Mouse (Mus musculus) MEL-GATA-1-ER (cell line): ENCODE measurements around the gene Myo1b.

ENCODE experiments used
- DNase-seq: peaks from one replicate; pipeline ENCODE4 v3.0.0-alpha.2; 2012; ENCODE audit warnings: low read depth; ENCODE audit errors: extremely low read depth

The Myo1b gene

GRCm38 (mm10) chr1:51915576-51916156 is at the start of gene Myo1b:
Myo1b (minus strand) TSS chr1:51916071.
- DNase-seq = no peak

- DNase-seq = no peak
These were observed 48.8 kb upstream of the Myo1b start for GRCm38 (mm10) chr1:51964647-51965046.

DNA sequence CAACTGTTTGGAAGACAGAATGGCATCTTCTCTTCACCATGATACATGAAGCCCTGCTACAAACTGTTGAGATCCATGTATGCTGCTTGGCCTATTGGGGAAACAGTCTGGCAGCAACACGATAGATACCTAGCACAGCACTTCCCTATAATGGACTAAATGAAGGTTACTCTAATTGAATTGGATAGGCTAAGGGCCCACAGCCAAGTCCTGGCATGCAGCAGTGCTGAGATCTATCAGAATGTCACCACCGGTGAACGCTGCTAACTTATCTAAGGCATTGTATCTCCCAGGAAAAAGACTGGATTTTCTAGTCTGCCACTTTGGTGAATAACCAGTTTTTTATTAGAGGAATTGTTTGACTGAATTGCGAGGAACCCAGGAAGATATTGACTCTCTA is 31.2 kb upstream of the Myo1b start:
- no peak for DNase-seq

GRCm38 (mm10) chr1:51944755-51945154 is 28.9 kb upstream of the Myo1b start:
- DNase-seq = peak; percentile 23

DNA sequence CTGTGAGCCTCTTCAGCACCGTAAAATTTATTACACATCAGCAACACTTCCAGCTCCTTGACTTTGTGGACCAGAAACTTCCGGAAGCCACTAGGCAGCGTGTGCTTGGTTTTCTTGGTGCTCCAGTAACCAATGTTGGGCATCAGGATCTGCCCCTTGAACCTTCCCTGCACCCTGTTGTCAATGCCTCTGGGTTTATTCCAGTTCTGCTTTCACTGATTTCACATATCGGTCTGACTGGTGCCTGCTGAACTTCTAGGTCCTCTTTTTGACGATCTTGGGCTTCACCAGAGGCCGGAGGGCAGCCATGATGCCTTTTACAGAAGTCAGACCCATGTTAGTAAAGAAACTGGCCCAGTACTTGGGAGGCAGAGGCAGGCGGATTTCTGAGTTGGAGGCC is 22.5 kb upstream of the Myo1b start:
- no peak for DNase-seq

DNA sequence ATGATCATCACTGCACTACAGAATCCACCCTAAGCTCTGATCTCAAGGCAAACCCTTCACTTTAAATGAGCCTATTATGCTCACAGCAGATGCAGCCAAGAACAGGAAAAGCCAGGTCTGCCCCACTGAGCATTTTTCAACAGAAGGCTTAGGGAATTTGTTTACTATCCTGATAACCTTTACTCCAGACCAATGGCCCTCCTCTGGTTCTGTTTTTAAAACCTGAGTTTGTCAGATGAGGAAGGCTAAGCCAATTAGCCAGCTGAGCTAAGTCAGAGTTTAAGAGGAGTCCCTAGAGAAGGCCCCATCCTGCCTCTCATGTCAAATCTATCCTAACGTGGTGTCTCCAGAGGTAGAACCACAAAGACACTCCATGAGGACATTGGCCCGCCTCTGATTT is 19.1 kb upstream of the Myo1b start:
- DNase-seq = no peak

GRCm38 (mm10) chr1:51934176-51934924 is 18.5 kb upstream of the Myo1b start:
- peak; percentile 99 for DNase-seq

DNA sequence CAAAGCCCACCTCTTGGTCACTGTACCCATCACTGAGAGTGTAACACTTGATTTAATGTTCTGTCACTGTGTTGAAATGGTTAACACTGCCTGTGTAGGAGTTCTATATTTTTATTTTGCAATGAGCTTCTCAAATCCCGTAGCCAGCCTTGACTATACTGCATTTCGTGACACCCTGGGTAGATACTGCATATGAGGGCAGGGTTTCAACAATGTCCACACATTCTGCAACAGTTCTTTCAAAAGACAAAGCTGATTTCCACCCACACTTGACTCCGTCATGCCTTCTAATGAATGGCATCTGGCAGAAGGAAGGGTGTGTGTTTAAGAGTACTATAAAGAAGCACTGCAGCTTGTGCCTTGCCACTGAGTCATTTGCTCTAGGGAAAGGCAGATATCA is 17.0 kb upstream of the Myo1b start:
- no peak for DNase-seq

- DNase-seq = peak; percentile 25
These were observed 15.7 kb upstream of the Myo1b start for GRCm38 (mm10) chr1:51931561-51931960.

GRCm38 (mm10) chr1:51930584-51930983 is 14.7 kb upstream of the Myo1b start:
- DNase-seq = peak; percentile 93

DNA sequence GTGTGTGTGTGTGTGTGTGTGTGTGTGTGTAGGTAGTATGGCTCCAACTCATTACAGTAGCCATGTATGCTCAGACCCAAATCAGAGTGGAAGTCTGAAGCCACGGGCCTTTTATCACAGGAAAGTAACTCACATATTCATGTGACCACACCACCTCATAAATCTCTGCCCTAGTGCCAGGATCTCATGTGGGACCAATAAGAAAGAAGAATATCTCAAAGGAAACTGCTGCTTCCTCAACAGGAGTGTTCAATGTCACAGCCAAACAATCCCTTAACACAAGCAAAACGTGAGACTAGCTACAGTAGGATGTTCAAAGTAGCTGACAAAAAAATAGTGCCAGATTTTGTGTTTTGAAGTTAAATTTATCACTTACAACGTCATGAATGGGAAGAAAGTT is 13.7 kb upstream of the Myo1b start:
- no peak for DNase-seq

GRCm38 (mm10) chr1:51922820-51923219 is 6.9 kb upstream of the Myo1b start:
- DNase-seq = no peak

- no peak for DNase-seq
These were observed 405 bp upstream of the Myo1b start for GRCm38 (mm10) chr1:51916276-51916675.

DNA sequence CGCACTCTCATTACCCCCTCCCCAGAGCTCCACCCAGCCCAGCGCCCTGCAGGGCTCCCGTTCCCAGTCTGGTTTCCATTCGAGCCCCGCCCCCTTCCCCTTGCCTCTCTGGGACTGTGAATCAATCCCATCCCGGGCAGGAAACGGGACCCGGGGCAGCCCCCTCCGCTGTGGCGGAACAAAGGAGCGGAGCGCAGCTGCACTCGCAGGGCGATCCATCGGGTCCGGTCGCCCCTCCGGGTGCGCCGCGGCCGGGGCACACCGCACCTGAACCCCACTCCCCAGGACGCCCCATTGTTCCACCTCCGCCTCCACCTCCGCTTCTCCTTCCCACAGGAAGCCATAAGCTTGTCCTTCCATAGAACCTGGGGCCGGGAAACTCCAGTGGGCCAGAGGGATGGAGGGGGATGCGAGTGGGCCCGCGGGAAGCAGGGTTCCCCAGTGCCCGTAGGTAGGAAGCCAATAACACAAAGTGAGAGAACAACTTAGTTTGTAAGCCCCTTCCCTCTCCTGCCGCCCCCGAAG is 758 bp downstream of the Myo1b start:
- no peak for DNase-seq

- DNase-seq = no peak
These were observed 1.8 kb downstream of the Myo1b start for GRCm38 (mm10) chr1:51914095-51914494.

GRCm38 (mm10) chr1:51913071-51913814 is 2.6 kb downstream of the Myo1b start:
- DNase-seq = no peak

DNA sequence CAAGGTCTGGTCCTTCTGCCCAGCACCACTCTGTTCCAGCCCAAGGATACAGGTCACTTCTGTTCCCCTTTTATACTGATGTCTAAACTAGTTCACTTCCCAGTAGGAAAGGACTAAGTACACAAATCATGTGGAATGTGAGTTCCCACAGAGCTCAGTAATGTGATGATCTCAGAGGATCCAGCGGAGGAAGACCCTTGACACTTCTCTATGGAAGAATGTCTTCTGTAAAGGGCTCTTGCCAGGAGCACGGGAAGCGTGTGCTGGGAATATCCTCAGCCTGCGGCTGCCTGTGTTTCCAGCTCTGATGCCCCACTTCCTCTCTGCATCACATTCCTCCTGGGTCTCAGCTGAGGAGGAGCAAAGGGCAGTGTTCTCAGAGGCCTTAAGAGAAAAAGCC is 4.5 kb downstream of the Myo1b start:
- no peak for DNase-seq

DNA sequence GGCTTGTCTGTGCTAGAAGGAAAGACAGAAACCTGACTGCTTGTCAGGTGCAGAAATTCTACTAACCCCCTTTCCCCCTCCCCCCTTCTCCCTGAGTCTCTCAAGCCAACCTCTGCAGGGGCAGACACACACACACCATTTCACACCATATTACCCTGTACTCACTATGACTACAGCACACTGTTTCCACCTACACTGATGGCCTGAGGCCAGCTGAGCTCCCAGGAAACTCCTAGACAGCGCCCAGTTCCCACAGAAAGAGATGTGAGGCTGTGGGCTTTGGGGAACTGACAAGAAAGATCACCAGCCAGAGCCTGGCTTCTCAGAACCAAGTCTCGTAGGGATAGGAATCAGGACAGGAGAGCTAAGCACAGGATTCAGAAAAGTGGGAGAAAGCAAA is 6.7 kb downstream of the Myo1b start:
- DNase-seq = no peak

GRCm38 (mm10) chr1:51907821-51908220 is 8.1 kb downstream of the Myo1b start:
- no peak for DNase-seq

GRCm38 (mm10) chr1:51906206-51906906 is 9.5 kb downstream of the Myo1b start:
- no peak for DNase-seq

DNA sequence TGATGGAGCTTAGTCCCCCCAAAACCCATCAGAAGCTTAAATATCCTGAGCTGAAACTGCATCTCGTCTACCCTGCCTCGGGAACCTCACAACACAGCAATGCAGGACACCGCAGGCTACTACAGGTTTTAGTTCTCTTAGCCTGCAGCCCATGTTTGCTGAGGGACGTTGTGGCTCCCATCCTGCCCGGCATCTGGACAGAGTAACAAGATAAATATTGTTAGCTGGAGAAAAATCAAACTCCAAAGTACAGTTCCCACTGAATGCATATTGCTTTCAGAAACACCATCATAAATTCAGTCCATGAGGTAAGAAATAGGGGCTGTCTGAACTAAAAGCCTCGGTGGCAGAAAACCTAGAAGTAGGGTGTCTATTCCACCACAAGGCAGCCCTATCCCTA is 10.8 kb downstream of the Myo1b start:
- no peak for DNase-seq

GRCm38 (mm10) chr1:51897160-51897572 is 18.7 kb downstream of the Myo1b start:
- DNase-seq = no peak
